Mouse (Mus musculus) stomach, postnatal 0 days (tissue): ENCODE measurements around the gene Rpl35a.

ENCODE experiments used
- CTCF ChIP-seq: IDR thresholded peaks from 2 replicates; pipeline ENCODE4 v1.5.1; 2016; ENCODE audit warnings: antibody characterized with exemption, low read depth, mild to moderate bottlenecking, moderate library complexity
- EP300 ChIP-seq: optimal IDR thresholded peaks from 2 replicates; pipeline ENCODE3; 2016; ENCODE audit warnings: antibody characterized with exemption

- TF ChIP-seq CTCF (no peak), EP300 (no peak)
Measured at GRCm38 (mm10) chr16:33056786-33057185, 533 bp downstream of the Rpl35a start.
